Mouse (Mus musculus) forebrain, embryonic 12.5 days (tissue): Measurements from ENCODE around the gene Pnpla7. TPM values are rescaled to one million over a fixed set of nuclear protein-coding genes. Genes with fewer than 3 reads are reported as not detected.
"Not testable (repeated sequence)": the region's sequence is repeated elsewhere in the genome, so short reads cannot be mapped to it uniquely, and the experiment has no call there.

ENCODE experiments used
- ATAC-seq: fragments of 200-750 bp; cut with Nextera tagmentation; 2 replicates; pipeline ENCODE4 v1.8.0; 2017; ENCODE audit warnings: moderate TSS enrichment; ENCODE audit not compliant: low FRiP score
- H3K27ac ChIP-seq: fragments of 300-500 bp; sonication (generic); 2 replicates; pipeline ENCODE4 v1.5.1; 2016; ENCODE audit warnings: mild to moderate bottlenecking
- H3K27me3 ChIP-seq: fragments of 300-500 bp; sonication (generic); 2 replicates; pipeline ENCODE4 v1.6.1; 2016; ENCODE audit warnings: mild to moderate bottlenecking
- H3K36me3 ChIP-seq: fragments of 300-500 bp; sonication (generic); replicated peaks from 2 replicates; pipeline ENCODE4 v1.6.1; 2016; ENCODE audit warnings: mild to moderate bottlenecking
- H3K4me1 ChIP-seq: fragments of 300-500 bp; sonication (generic); 2 replicates; pipeline ENCODE4 v1.6.1; 2016
- H3K4me2 ChIP-seq: fragments of 300-500 bp; sonication (generic); 2 replicates; pipeline ENCODE4 v1.6.1; 2016; ENCODE audit warnings: mild to moderate bottlenecking, moderate library complexity
- H3K4me3 ChIP-seq: fragments of 300-500 bp; sonication (generic); replicated peaks from 2 replicates; pipeline ENCODE4 v1.5.1; 2016; ENCODE audit warnings: mild to moderate bottlenecking
- H3K9ac ChIP-seq: fragments of 300-500 bp; sonication (generic); 2 replicates; pipeline ENCODE4 v1.6.1; 2016; ENCODE audit warnings: mild to moderate bottlenecking
- H3K9me3 ChIP-seq: fragments of 300-500 bp; sonication (generic); 2 replicates; pipeline ENCODE4 v1.6.1; 2016
- WGBS: fragments of 180-500 bp; shearing (Covaris S2); methylation state at CpG from one replicate; pipeline ENCODE4 v1.1.7; 2016; 5-methylcytosine and 5-hydroxymethylcytosine counted together
- polyA plus RNA-seq: library from polyadenylated mRNA; unstranded; fragments of >200 nt; fragmentation: Nextera tagmentation; extraction: Ambion mirVana; gene quantifications from 2 replicates; pipeline ENCODE4 v1.2.1, GENCODE M21; 2016

The Pnpla7 gene
- polyA plus RNA-seq, 1 experiment from 2014 or later, result 4.4 TPM

DNA sequence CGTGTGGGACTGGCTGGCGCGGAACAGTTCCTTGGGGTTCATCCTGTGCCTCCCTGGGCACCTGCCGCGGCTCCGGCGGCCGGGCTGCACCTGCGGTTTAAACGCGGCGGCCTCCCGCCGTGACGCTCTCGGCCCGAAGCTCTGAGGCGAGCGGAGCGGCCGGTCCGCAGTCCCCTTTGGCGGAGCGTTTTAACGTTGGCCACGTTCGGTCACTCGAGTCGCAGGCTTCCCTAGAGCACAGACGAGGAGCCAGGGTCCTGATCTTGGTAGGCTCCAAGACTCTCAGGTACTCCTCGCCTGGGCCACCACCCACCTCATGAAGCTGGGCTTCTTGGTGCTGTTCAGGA is 25.7 kb upstream of the Pnpla7 start:
- Histone ChIP-seq H3K36me3 (peaks cover 35% of the 10 kb centered on the region), H3K4me2 (peak overlapping the region; percentile 95), H3K9ac (peak overlapping the region; percentile 95), H3K27ac (peak overlapping the region; percentile 74), H3K9me3 (no peaks in the 10 kb centered on the region), H3K4me1 (peaks cover 16% of the 10 kb centered on the region), H3K27me3 (peaks cover 6% of the 10 kb centered on the region), H3K4me3 (peak overlapping the region; percentile 98)
- under 1% methylated on average over 31 of the region's 31 CpGs for WGBS
- ATAC-seq, result 0 out of 2 replicates have a peak, but pooled peaks have one; percentile 14

GRCm38 (mm10) chr2:24952537-24953055 is 23.2 kb upstream of the Pnpla7 start:
- Histone ChIP-seq H3K4me1 (peaks cover 16% of the 10 kb centered on the region), H3K27ac (no peak overlapping the region), H3K4me2 (no peak overlapping the region), H3K27me3 (peaks cover 6% of the 10 kb centered on the region; the same call in 1 of the 2 replicates), H3K4me3 (no peak overlapping the region), H3K36me3 (peaks cover 60% of the 10 kb centered on the region), H3K9me3 (no peaks in the 10 kb centered on the region), H3K9ac (no peak overlapping the region)
- WGBS, result 87% methylated on average over 4 of the region's 4 CpGs
- ATAC-seq, result no peak

GRCm38 (mm10) chr2:24960910-24961309 is 14.9 kb upstream of the Pnpla7 start:
- H3K4me3 ChIP-seq, result no peak overlapping the region
- peaks cover 60% of the 10 kb centered on the region for H3K36me3 ChIP-seq
- H3K27me3 ChIP-seq, result no peaks in the 10 kb centered on the region
- no peak for ATAC-seq
- no peaks in the 10 kb centered on the region for H3K9me3 ChIP-seq
- H3K9ac ChIP-seq, result no peak overlapping the region
- H3K4me2 ChIP-seq, result no peak overlapping the region
- H3K4me1 ChIP-seq, result peaks cover 12% of the 10 kb centered on the region
- WGBS, result 44% methylated on average over 3 of the region's 3 CpGs
- no peak overlapping the region for H3K27ac ChIP-seq

- H3K27ac ChIP-seq, result no peak within 1 kb of the TSS
- peak within 1 kb of the TSS; percentile 68 for H3K4me3 ChIP-seq
- 1% methylated on average over 28 of the region's 28 CpGs for WGBS
- no peaks in the 10 kb centered on the region for H3K27me3 ChIP-seq
- H3K4me2 ChIP-seq, result peak within 1 kb of the TSS; percentile 64
- peak; percentile 91 for ATAC-seq
- peaks cover 12% of the 10 kb centered on the region for H3K4me1 ChIP-seq
- H3K9ac ChIP-seq, result peak within 1 kb of the TSS; percentile 81
- no peaks in the 10 kb centered on the region for H3K9me3 ChIP-seq
- peaks cover 53% of the 10 kb centered on the region for H3K36me3 ChIP-seq
These were observed 13.4 kb upstream of the Pnpla7 start, which contains the start of gene Dph7 for GRCm38 (mm10) chr2:24962304-24963000. Dph7 (plus strand) TSS chr2:24962400.

- H3K4me3 ChIP-seq, result no peak overlapping the region
- H3K36me3 ChIP-seq, result peaks cover 68% of the 10 kb centered on the region
- no peak overlapping the region for H3K9ac ChIP-seq
- no peaks in the 10 kb centered on the region for H3K27me3 ChIP-seq
- ATAC-seq, result no peak
- H3K4me2 ChIP-seq, result no peak overlapping the region
- H3K9me3 ChIP-seq, result no peaks in the 10 kb centered on the region
- H3K4me1 ChIP-seq, result peaks cover 12% of the 10 kb centered on the region
- WGBS, result 85% methylated on average over 4 of the region's 4 CpGs
- no peak overlapping the region for H3K27ac ChIP-seq
These were observed 5.4 kb upstream of the Pnpla7 start for GRCm38 (mm10) chr2:24970386-24970785.

DNA sequence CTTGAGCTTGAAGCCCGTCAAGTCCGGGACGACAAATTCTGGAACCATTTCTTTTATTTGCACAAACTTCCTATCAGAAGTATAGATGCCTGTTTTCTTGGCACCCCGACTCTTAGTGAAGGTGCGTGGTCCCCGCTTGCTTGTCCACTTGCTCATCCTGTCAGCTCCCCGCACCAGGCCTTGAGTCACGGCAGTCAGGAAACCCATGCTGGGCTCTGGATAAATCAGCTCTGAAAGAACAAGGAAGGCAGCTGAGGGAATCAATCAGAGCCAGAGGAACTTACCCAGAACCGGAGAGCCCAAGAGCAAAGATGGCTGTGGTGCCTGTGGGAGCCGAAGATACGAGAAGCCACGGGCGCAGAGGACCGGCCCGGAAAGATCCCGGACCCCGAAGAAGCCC is 1.4 kb upstream of the Pnpla7 start:
- Histone ChIP-seq H3K9ac (peak overlapping the region; percentile 80), H3K4me3 (peak overlapping the region; percentile 77), H3K36me3 (peaks cover 38% of the 10 kb centered on the region), H3K4me1 (peaks cover 21% of the 10 kb centered on the region), H3K27ac (peak overlapping the region; percentile 73), H3K4me2 (peak overlapping the region; percentile 94)
- not testable (repeated sequence) for H3K9me3 ChIP-seq, H3K27me3 ChIP-seq, ATAC-seq
- 2% methylated on average over 17 of the region's 17 CpGs for WGBS

- WGBS, result under 1% methylated on average over 64 of the region's 64 CpGs
- no peaks in the 10 kb centered on the region for H3K27me3 ChIP-seq
- ATAC-seq, result peak; percentile 100
- peak within 1 kb of the TSS; percentile 94 for H3K4me2 ChIP-seq
- H3K4me3 ChIP-seq, result peak within 1 kb of the TSS; percentile 77
- H3K27ac ChIP-seq, result peak within 1 kb of the TSS; percentile 91
- H3K9ac ChIP-seq, result peak within 1 kb of the TSS; percentile 80
- peaks cover 21% of the 10 kb centered on the region for H3K4me1 ChIP-seq
- no peaks in the 10 kb centered on the region for H3K9me3 ChIP-seq
- H3K36me3 ChIP-seq, result peaks cover 32% of the 10 kb centered on the region
These were observed 728 bp upstream of the Pnpla7 start, which contains the start of gene Mrpl41 for GRCm38 (mm10) chr2:24974906-24975703. Mrpl41 (minus strand) TSS chr2:24975098.

DNA sequence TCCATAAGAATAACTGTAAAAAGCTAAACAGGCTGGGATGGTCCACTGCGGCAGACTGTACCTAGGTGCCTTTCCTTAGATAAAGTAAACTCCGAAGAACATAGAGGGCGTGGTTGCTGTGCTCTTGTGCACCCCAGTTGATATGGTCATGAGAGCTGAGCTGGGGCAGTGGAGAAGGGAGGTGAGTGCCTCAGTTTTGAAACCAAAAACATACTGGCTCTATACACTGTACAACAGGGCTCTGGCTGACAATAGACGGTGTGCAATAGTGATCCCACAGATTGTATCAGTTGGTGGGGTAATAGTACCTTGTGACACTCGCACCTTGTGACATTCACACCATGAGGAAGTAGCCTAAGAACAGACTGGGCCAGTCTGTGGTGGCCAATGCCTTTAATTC is 1.1 kb downstream of the Pnpla7 start:
- H3K4me3 ChIP-seq, result no peak overlapping the region
- no peak overlapping the region for H3K4me2 ChIP-seq
- no peak overlapping the region for H3K9ac ChIP-seq
- no peaks in the 10 kb centered on the region for H3K9me3 ChIP-seq
- ATAC-seq, result no peak
- H3K27me3 ChIP-seq, result no peaks in the 10 kb centered on the region
- no peak overlapping the region for H3K27ac ChIP-seq
- H3K36me3 ChIP-seq, result peaks cover 14% of the 10 kb centered on the region; the same call in 1 of the 2 replicates
- peaks cover 21% of the 10 kb centered on the region for H3K4me1 ChIP-seq
- 95% methylated on average over 5 of the region's 5 CpGs for WGBS

- no peak overlapping the region for H3K4me2 ChIP-seq
- 62% methylated on average over 2 of the region's 2 CpGs for WGBS
- H3K9ac ChIP-seq, result no peak overlapping the region
- H3K36me3 ChIP-seq, result no peaks in the 10 kb centered on the region
- H3K4me3 ChIP-seq, result no peak overlapping the region
- no peak overlapping the region for H3K27ac ChIP-seq
- no peaks in the 10 kb centered on the region for H3K9me3 ChIP-seq
- ATAC-seq, result no peak
- no peaks in the 10 kb centered on the region for H3K27me3 ChIP-seq
- H3K4me1 ChIP-seq, result no peaks in the 10 kb centered on the region
These were observed 11.9 kb downstream of the Pnpla7 start for GRCm38 (mm10) chr2:24987762-24988161.

DNA sequence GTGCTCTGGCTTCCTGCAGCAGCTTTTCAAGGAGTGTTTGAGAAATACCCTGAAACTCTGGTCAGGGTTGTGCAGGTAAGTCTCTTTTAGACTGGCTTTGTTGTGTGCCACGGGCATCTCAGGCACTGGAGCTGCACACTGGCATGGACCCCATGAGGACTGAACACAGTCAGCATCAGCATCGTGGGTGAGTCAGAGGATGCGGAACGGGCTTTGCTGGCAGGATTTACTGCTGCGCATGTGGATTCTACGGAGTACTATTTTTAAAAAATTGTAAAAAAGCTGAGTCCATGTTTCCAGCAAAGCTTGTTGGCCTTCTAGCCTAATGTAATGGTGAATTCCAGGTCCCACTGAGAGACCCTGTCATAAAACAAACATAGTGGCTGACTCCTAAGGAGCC is 19.5 kb downstream of the Pnpla7 start:
- H3K4me1 ChIP-seq, result no peaks in the 10 kb centered on the region
- no peaks in the 10 kb centered on the region for H3K9me3 ChIP-seq
- H3K27ac ChIP-seq, result no peak overlapping the region
- no peak overlapping the region for H3K4me2 ChIP-seq
- no peaks in the 10 kb centered on the region for H3K36me3 ChIP-seq
- no peak overlapping the region for H3K9ac ChIP-seq
- 90% methylated on average over 6 of the region's 6 CpGs for WGBS
- no peak for ATAC-seq
- no peaks in the 10 kb centered on the region for H3K27me3 ChIP-seq
- H3K4me3 ChIP-seq, result no peak overlapping the region

DNA sequence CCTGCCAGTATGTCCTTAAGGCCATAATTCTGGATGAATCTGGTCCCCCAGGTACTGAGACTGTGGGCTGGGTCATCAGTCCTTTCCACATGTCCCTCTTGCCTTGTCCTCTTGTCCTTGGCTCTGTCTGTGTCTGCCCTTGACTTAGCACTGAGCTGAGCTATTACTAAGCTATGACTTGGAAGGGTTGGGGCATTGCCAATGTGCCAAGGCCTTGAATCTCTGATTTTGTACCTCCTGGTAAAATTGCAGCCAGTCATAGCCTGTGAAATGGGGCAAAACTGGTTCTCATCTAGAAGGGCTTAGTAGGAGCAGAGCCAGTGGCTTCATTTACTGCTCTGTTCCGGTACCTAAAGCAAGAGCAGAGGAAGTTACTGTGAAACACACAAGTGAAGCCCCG is 20.6 kb downstream of the Pnpla7 start:
- Histone ChIP-seq H3K27me3 (no peaks in the 10 kb centered on the region), H3K36me3 (no peaks in the 10 kb centered on the region), H3K9ac (no peak overlapping the region), H3K27ac (no peak overlapping the region), H3K4me1 (no peaks in the 10 kb centered on the region), H3K9me3 (no peaks in the 10 kb centered on the region), H3K4me2 (no peak overlapping the region), H3K4me3 (no peak overlapping the region)
- 99% methylated on average over 2 of the region's 2 CpGs for WGBS
- no peak for ATAC-seq

- H3K9me3 ChIP-seq, result no peaks in the 10 kb centered on the region
- no peaks in the 10 kb centered on the region for H3K27me3 ChIP-seq
- ATAC-seq, result no peak
- no peaks in the 10 kb centered on the region for H3K4me1 ChIP-seq
- H3K9ac ChIP-seq, result no peak overlapping the region
- no peak overlapping the region for H3K4me2 ChIP-seq
- H3K27ac ChIP-seq, result no peak overlapping the region
- WGBS, result 87% methylated on average over 3 of the region's 3 CpGs
- H3K36me3 ChIP-seq, result no peaks in the 10 kb centered on the region
- H3K4me3 ChIP-seq, result no peak overlapping the region
These were observed 24.9 kb downstream of the Pnpla7 start for GRCm38 (mm10) chr2:25000544-25001235.
